Mouse (Mus musculus) CD4-positive helper T cell, adult 2 months (primary cell): ENCODE data around the gene Krtap4-1.
"Not testable (repeated sequence)": the region's sequence is repeated elsewhere in the genome, so short reads cannot be mapped to it uniquely, and the experiment has no call there.

ENCODE experiments used
- DNase-seq: peaks from one replicate; pipeline ENCODE4 v3.0.0-alpha.2; 2012; ENCODE audit warnings: low read depth, missing footprints, low spot score

The Krtap4-1 gene

DNA sequence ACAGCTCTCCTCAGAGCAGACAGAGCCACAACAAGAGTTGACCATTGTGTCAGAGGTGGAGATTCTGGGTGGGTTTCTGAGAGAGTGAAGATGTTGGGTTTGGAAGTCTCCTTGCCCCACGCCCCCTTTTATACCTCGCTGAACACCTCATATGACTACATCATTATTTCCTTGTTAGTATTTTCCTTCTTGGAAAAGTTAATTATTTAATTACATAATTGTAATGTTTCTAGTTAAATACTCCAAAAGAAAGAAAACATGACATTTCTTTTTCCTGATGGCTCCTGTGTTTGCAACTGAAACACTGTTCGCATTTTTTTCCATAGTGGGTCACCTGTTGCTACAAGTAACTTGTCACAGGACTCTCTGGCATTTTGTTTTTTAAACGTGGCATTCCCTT is at the start of gene Krtap4-1:
TSS of gene Krtap4-1 (minus strand) at position 101 of the 400 bp plus-strand sequence.
- no peak for DNase-seq

GRCm38 (mm10) chr11:99665860-99666259 is 37.8 kb upstream of the Krtap4-1 start, which contains the start of gene Krtap4-6:
Gene Krtap4-6 (minus strand): TSS chr11:99665960.
- no peak for DNase-seq

GRCm38 (mm10) chr11:99662802-99663201 is 34.8 kb upstream of the Krtap4-1 start:
- no peak for DNase-seq

DNA sequence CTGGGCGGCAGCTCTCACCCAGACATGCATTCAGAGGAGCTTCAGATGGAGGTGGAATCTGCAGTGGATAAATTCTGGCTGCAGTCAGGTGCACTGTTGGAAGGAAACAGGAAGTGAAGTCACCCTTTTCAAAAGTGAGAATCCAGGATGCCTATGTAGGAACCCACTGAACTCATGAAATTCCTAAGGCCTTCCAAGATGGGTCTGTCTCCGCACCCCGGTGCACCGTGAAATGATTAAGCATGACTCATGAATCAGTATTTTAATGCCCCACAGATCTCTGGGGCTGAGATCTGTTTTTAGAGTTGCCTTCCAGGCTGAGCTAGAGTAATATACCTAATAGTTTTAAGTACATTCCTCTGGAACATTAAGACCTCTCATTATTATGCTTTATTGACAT is 31.2 kb upstream of the Krtap4-1 start:
- DNase-seq, result no peak

DNA sequence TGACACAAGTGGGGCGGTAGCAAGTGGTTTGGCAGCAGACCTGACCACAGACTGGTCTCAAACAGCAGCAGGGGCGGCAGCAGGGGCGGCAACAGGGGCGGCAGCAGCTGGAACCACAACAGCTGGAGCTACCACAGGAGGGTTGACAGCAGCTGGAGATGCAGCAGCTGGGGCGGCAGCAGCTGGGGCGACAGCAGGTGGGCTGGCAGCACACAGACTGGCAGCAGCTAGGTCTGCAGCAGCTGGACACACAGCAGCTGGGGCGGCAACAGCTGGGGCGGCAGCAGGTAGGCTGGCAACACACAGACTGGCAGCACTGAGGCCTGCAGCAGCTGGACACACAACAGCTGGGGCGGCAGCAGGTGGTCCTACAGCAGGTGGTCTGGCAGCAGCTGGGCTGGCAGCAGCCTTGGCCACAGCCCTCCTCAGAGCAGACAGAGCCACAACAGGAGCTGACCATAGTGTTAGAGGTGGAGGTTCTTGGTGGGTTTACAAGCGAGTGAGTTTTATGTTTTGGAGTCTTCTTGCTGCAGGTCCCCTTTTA is 30.5 kb upstream of the Krtap4-1 start, which contains the start of gene Gm11563:
TSS of gene Gm11563 (minus strand) at position 494 of the 544 bp plus-strand sequence.
- DNase-seq, result not testable (repeated sequence)

GRCm38 (mm10) chr11:99657051-99657450 is 29.0 kb upstream of the Krtap4-1 start:
- no peak for DNase-seq

DNA sequence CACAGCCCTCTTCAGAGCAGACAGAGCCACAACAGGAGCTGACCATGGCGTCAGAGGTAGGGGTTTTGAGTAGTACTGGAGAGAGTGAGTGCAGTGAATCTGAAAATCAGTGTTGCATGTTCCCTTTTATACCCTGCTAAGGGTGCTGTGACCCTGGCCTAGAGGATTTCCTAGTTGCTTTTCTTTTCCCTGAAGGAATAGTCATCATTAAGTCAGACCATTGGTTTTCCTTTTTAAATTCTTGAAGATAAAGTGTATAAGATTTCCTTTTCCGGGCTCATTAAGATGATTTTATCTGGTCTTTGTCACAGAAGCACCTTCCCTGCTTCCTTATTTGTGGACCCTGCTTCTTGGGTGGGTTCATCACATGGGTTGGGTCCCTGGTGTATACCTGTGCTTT is 22.1 kb upstream of the Krtap4-1 start, which contains the start of gene Gm11555:
TSS of gene Gm11555 (minus strand) at position 101 of the 400 bp plus-strand sequence.
- no peak for DNase-seq

DNA sequence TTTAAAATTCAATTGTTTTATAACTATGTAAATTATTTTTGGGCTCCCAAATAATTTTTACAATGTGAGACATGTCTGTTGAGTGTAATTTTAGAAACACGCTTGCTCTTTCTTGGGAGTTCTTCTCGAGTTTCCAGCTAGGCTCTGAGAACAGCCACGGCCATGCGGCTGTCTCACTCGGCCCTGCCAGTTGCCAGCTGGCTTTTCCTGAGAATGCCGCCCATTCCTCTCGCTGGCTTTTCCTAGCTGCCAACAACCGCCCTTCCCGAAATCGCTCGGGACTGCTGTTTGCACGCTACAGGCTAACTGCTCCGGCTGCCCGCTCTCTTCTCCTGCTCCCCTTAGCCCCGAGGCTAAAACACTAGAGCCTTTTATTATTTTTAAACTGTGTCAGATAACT is 18.4 kb upstream of the Krtap4-1 start:
- DNase-seq, result no peak

DNA sequence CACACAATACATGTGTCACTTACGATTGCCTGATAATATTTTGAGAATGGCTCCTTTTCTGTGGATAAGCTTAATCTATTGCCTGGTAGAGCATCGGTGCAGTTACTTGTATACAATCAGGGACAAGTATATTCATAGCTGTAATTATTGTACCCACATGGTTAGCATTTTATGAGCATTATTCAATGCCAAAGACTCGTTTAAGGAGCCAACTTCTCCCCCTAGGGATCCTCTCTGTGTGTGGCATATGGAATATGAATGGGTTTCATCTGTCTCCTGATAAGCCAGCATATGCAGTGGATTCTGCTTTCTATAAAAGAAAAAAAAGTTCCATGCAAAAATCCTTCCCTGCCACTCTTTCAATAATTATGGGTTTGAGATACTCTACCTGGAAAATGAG is 16.3 kb upstream of the Krtap4-1 start:
- DNase-seq, result no peak

DNA sequence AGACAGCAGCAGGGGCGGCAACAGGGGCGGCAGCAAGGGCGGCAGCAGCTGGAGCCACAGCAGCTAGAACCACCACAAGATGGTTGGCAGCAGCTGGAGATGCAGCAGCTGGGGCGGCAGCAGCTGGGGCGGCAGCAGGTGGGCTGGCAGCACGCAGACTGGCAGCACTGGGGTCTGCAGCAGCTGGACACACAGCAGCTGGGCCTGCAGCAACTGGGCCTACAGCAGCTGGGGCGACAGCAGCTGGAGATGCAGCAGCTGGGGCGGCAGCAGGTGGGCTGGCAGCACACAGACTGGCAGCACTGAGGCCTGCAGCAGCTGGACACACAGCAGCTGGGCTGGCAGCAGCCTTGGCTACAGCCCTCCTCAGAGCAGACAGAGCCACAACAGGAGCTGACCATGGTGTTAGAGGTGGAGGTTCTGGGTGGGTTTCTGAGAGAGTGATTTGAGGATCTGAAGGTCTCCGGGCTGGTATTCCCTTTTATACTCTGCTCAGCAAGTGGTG is 15.6 kb upstream of the Krtap4-1 start, which contains the start of gene Krtap4-7:
TSS of gene Krtap4-7 (minus strand) at position 455 of the 505 bp plus-strand sequence.
- DNase-seq, result not testable (repeated sequence)

DNA sequence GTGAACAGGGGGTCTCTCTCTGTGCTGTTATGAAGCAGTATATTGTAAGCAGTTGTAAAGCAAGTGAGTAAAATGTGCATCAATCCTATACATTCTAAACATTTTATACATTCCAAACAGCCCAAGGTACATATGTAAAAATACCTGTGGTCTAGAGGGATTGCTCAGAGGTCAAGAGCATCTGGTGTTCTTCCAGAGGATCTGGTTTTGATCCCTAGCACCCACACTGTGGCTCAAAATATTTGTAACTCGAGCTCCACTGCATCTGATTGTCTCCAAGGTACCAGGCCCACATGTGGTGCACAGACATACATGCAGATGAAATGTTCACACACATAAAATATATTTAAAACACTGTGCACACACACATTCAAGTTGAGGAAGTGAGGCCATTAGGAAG is 12.9 kb upstream of the Krtap4-1 start:
- no peak for DNase-seq

DNA sequence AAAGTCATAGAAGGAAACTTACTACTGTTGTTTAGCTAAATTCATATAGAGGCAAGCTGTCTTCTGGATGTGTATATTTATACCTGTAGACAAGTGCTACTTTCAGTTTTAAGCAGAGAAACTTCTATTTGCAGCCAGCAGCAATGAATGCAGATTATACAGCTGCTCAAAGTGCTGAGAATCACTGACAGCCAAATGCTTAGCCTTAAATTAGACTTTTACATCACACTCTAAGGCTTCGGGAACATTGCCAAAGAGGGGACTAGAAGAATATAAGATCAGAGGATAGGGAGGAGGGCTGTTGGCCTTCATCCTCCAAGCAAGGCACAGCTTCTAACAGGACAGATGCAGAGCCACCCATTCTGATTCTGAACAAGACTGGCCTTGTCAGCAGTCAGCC is 9.0 kb upstream of the Krtap4-1 start:
- DNase-seq, result no peak

DNA sequence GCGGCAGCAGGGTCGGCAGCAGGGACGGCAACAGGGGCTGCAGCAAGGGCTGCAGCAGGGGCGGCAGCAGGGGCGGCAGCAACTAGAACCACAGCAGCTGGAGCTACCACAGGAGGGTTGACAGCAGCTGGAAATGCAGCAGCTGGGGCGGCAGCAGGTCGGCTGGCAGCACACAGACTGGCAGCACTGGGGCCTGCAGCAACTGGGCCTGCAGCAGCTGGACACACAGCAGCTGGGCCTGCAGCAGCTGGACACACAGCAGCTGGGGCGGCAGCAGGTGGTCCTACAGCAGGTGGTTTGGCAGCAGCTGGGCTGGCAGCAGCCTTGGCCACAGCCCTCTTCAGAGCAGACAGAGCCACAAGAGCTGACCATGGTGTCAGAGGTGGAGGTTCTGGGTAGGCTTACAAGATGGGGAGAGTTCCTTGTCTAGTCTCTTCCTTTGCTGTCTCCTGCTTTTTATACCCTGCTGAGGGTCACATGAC is 6.7 kb upstream of the Krtap4-1 start, which contains the start of gene Krtap4-2:
TSS of gene Krtap4-2 (minus strand) at position 432 of the 482 bp plus-strand sequence.
- DNase-seq, result no peak

DNA sequence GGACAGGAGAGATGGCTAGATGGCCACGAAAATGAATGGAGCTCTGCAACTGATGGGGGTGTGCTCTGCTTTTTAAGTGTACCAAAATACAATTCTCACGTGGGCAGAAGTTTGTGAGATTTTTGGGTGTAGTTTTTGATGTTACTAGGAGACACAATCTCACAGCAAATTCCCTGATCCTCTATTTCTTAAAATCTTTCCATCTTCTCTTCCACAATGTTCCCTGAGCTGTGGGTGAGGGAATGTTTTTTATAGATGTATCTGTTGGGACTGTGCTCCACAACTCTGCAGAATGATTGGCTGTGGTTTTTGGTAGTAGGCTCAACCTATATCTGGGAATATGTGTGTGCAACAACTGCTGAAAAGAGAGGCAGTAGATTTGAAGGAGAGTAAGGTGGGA is 5.3 kb upstream of the Krtap4-1 start:
- no peak for DNase-seq

DNA sequence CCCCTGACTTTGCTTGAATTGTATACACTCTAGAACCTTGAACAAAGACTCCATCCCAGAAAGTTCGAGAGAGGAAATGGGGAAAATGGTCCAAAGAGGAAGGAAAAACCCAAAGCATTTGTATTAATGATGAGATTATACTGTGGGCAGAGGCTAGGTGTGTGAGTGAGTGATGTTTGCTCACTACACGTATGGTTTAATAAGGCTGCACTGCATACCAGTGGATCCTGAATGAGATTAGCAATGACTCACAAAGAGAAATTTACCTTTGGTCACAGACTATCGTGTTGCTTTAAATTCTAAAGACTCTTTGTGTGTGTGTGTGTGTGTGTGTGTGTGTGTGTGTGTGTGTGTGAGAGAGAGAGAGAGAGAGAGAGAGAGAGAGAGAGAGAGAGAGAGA is 2.9 kb upstream of the Krtap4-1 start:
- DNase-seq, result no peak

DNA sequence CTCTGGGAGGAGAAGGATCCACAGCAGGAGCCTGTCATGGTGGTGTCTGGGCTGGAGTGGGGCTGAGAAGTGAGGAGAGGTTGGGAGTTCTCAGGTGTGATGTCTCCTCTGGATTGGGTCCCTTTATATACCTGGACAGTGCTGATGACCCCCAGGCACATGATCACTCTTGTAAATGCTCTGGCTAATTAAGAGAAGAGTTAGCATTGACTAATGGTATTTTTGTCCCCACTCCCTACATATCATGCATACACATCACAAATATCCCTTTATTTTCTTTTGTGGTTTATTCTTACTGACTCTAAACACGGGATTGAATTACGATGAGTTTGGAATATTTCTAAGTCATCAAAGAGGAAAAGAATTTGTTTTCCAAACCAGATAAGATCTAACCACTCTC is 7.7 kb downstream of the Krtap4-1 start, which contains the start of gene Gm11562:
TSS of gene Gm11562 (minus strand) at position 101 of the 400 bp plus-strand sequence.
- no peak for DNase-seq

- no peak for DNase-seq
These were observed 13.2 kb downstream of the Krtap4-1 start, which contains the start of gene Krtap2-4 for GRCm38 (mm10) chr11:99614796-99615363. Gene Krtap2-4 (minus strand): TSS chr11:99614846.

GRCm38 (mm10) chr11:99610089-99610488 is 17.9 kb downstream of the Krtap4-1 start, which contains the start of gene Gm11937:
Gene Gm11937 (minus strand): TSS chr11:99610189.
- not testable (repeated sequence) for DNase-seq

DNA sequence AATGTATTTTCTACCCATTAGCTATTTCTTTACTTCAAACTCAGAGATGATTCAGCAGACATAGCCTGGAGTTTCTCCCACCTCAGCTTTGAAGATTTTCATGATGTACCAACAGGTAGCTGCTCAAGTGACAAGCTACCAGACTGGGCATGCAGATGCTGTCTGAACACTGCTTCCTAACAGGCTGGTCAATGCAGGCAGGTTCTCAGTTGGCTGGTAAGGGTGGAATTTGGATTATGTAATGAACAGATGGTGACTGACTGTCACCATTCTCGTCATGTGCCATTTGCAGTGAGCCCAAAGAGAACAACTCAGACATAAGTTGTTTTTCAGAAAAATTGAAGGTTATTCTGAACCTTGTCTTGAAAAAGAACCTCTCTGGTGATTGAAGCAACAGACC is 18.9 kb downstream of the Krtap4-1 start:
- DNase-seq, result no peak

DNA sequence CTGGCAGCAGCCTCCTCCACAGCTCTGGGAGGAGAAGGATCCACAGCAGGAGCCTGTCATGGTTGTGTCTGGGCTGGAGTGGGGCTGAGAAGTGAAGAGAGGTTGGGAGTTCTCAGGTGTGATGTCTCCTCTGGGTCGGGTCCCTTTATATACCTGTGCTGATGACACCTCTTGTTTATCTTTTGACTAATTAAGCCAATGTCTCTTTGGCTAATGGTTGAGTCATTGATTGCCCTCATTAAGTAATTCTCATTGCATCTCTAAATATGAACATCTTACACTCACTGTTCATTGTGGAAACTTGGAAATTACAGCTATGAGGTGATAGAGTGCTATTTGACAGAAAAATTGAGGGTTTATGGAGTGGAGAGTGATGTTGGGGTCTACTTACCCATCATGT is 24.8 kb downstream of the Krtap4-1 start, which contains the start of gene Gm11938:
TSS of gene Gm11938 (minus strand) at position 101 of the 400 bp plus-strand sequence.
- DNase-seq, result not testable (repeated sequence)

GRCm38 (mm10) chr11:99597742-99598141 is 30.3 kb downstream of the Krtap4-1 start, which contains the start of gene Krtap9-3:
Gene Krtap9-3 (minus strand): TSS chr11:99598105.
- not testable (repeated sequence) for DNase-seq

DNA sequence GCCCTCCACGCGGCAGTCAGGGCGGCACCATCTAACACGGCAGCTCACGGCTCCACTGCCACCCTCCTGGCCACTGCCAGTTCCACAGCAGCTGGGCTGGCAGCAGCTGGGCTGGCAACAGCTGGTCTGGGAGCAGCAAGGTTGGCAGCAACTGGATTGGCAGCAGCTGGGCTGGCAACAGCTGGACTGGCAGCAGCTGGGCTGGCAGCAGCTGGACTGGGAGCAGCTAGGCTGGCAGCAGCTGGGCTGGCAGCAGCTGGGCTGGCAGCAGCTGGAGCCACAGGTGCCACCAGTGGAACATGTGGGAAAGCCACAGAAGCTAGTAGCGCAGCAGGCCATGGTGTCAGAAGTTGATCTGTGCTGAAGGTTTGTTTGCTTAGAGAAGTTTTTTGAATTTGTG is 37.1 kb downstream of the Krtap4-1 start, which contains the start of gene Krtap1-3:
TSS of gene Krtap1-3 (minus strand) at position 359 of the 400 bp plus-strand sequence.
- no peak for DNase-seq
